Mouse (Mus musculus) cortical plate, adult 2 months (tissue): ENCODE measurements around the gene Fbxl17.

ENCODE experiments used
- CTCF ChIP-seq: fragments of 200-500 bp; IDR thresholded peaks from 2 replicates; pipeline ENCODE4 v1.5.1; 2011; ENCODE audit warnings: mild to moderate bottlenecking, control low read depth, low read length; ENCODE audit not compliant: insufficient read depth; ENCODE audit errors: extremely low read depth
- POLR2A ChIP-seq: fragments of 200-500 bp; IDR thresholded peaks from 2 replicates; pipeline ENCODE4 v1.6.1; 2011; ENCODE audit warnings: mild to moderate bottlenecking, low read length, control low read depth; ENCODE audit not compliant: insufficient read depth; ENCODE audit errors: extremely low read depth

DNA sequence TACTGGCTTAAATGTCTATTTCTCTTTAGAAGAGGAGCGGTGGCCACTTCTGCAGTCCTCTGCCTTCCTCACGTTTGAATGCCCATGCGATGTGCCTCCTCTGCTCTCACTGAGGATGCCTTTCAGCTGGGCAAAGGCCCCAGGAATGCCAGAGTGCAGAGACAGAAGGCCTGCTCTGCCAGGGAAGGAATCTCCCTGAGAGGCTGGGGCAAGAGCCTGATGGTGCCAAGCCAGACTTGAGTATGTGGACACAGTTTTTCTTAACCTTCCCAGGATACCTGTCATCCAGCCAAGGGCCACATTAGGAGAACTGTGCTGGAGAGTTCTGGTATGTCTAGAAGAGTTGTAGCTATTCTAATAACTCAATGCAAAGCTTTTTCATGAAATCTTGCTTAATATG lies 380.1 kb downstream of the Fbxl17 start:
- no peak for TF ChIP-seq CTCF
- no peak for TF ChIP-seq POLR2A
